Mouse (Mus musculus): ENCODE results near the gene Gm21149.
"Not testable (repeated sequence)": the region's sequence is repeated elsewhere in the genome, so short reads cannot be mapped to it uniquely, and the experiment has no call there.

Gene Gm21149

DNA sequence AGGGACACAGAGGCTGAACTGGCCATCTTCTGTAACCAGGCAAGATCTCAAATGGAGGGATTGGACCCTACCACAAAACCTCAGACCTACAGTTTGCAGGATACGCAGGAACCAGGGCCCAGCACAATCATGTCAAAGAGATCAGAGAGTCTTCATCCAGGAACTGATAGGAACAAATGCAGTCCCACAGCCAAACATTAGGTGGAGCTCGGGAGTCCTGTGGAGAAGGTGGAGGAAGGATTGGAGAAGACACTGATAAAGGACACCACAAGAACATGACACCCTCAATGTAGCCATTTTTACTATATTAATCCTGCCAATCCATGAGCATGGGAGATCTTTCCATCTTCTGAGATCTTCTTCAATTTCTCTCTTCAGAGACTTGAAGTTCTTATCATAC is 12.8 kb downstream of the Gm21149 start:
- not testable (repeated sequence) for DNase-seq (ENCODE audit: low read depth, low spot score)

DNA sequence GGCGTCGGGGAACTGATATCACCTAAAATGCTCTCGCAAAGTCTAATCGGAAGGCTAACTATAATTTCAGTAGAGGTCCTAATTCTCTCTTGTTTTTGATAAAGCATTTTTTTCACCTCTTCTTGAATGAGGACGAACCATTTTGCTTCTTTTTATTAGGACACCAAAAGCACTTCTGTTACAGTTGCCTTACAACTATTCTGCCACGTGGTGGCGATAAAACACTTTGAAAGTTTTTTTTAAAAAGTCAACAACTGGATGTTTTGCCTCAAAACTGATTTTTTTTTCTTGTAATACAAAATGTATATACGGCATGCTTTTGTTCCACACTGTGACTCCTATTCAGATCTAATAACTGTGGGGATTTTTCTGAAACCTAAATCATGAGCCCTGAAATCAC is 14.7 kb downstream of the Gm21149 start:
- not testable (repeated sequence) for DNase-seq (ENCODE audit: low read depth, low spot score)

DNA sequence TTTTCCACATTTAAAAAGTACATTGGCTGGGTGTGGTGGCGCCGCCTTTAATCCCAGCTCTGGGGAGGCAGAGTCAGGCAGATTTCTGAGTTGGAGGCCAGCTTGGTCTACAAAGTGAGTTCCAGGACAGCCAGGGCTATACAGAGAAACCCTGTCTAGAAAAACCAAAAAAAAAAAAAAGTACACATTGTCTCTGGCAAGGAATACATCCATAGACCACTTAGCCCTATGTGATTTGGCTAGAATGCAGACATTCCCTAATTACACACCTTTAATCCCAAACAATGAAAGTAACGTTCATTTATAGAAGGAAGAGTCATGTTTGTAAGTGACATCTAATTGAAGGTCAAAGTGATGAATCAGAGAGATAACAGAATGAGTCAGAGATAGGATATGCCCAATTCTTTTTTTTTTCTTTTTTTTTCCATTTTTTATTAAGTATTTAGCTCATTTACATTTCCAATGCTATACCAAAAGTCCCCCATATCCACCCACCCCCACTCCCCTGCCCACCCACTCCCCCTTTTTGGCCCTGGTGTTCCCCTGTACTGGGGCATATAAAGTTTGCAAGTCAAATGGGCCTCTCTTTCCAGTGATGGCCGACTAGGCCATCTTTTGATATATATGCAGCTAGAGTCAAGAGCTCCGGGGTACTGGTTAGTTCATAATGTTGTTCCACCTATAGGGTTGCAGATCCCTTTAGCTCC is 18.3 kb downstream of the Gm21149 start:
- not testable (repeated sequence) for DNase-seq (ENCODE audit: low read depth, low spot score)

All from brain, embryonic 18.5 days (tissue).